Mouse (Mus musculus): ENCODE results near the gene Ube2t.

The Ube2t gene

GRCm38 (mm10) chr1:134995437-134995836 is 33.1 kb downstream of the Ube2t start:
- DNase-seq (ENCODE audit: low read depth, low spot score) = no peak

DNA sequence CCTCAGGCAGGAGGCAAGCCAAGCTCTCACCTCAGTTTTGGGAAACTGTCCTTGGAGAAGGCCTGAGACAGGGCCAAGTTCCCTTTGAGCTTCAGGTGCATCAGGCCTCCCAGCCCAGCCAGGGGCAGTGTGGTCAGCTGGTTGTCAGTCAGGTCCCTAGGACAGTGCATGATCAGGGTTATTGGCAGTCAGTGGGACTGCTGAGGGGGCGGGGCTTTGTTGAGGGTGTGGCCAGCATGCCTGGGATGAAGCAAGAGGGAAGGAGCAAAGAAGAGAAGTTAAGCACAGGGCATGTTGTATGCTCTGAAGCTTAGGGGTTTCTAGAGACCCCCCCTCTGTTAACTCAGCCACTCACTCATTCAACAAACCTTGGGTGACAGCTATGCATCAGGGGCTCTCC is 33.6 kb downstream of the Ube2t start:
- no peak for DNase-seq (ENCODE audit: low read depth, low spot score)

DNA sequence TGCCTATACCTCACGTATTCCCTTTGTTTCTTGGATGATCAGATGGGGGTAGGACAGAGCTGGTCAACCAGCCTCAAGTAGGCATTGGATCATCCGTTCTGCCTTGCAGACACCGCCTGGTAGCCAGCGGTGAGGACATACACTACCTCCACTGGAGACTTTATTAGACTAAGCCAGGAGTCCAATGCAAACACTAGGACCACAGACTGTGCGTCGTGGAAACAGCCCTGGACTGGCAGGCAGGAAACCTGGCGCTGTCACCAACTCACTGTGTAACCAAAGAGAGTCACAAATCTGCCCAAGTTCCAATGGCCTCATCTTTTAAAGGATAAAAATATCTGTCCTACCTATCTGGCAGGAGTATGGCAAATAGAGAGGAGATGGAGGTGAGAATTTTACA is 34.1 kb downstream of the Ube2t start:
- no peak for DNase-seq (ENCODE audit: low read depth, low spot score)

GRCm38 (mm10) chr1:134997568-134997967 is 35.2 kb downstream of the Ube2t start:
- DNase-seq (ENCODE audit: low read depth, low spot score) = no peak

DNA sequence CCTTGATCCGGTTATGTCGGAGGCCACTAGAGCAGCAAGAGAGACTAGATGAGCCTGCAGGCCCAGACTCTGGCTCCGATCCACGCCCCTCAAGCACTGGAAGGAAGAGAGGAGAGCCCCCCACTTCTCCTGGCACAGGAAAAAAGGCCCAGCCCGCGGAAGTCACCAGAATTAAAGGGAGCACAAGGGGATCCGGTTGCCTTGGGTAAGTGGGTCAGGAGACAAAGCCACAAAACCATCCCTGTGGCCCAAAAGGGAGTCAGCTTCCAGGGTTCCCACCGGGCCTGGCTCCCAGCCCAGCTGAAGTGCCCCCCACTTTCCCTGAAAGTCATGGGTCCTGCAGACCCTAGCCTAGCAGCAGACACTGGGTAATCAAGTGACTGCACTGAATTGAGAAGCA is 35.9 kb downstream of the Ube2t start:
- no peak for DNase-seq (ENCODE audit: low read depth, low spot score)

- DNase-seq (ENCODE audit: low read depth, low spot score) = no peak
Measured at GRCm38 (mm10) chr1:135000527-135000926, 38.2 kb downstream of the Ube2t start.

GRCm38 (mm10) chr1:135003346-135003745 is 41.0 kb downstream of the Ube2t start:
- DNase-seq (ENCODE audit: low read depth, low spot score) = no peak

DNA sequence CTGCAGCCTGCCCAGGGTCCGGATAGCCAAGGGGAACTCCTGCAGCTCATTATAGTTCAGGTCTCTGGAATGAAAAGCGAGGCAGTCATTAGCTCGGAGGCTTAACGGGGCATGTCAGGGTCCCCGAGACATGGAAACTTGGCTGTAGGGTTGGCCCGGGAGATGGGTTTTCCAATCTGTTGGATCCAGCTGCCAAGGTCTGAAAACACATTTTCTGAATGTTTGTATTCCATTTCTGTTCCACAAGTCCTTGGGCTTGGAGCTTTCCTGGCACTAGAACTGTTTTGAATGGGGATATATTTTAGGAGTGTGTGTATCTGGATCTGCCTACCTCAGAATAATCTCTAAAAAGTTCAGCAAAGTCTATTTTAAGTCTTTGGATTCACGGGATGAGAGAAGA is 43.3 kb downstream of the Ube2t start:
- DNase-seq (ENCODE audit: low read depth, low spot score) = no peak

- no peak for DNase-seq (ENCODE audit: low read depth, low spot score)
Measured at GRCm38 (mm10) chr1:135009833-135010232, 47.5 kb downstream of the Ube2t start.

GRCm38 (mm10) chr1:135011912-135012311 is 49.5 kb downstream of the Ube2t start:
- DNase-seq (ENCODE audit: low read depth, low spot score) = no peak

DNA sequence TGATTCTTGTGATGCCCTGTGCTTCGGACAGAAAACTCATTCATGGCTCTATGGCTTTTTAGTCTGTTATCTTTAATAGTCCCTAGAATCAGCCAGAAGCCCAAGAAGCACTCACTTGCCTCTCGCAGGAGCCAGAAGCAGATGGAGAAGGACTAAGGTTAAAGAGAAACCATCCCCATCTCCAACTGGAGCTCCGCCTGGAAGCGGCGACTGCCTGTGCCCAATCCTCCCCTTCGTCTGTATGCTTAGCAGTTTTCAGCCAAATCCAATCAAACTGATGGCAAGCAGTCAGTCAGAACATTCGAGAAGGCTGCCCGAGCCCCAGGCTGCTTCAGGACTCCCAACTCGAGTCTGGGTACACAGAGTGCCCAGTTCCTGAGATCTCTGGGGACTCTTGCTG is 50.1 kb downstream of the Ube2t start:
- no peak for DNase-seq (ENCODE audit: low read depth, low spot score)

DNA sequence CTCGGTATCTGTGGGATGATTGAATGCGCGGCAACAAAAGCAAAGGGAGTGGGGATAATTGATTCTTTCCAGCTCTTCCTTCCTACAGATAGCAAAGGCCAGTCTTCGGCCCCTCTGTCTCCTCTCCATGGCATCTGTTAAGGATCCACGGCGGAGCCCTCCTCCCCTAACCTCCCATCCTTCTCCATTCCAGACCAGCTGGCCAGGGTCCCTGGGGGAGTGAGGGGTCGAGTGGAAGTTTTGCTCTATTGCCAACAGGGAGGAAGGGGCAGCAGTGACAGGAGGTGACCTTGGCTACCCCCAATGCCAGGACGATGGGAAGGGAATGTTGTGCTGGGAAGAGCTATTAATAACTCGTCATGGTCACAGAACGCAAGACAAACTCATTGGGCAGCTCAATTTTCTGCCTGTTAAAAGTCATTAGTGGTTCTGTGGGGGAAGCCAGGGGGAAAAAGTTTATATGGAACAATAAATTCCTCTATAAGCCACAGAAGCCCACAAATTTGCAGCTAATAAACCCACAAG is 52.6 kb downstream of the Ube2t start:
- DNase-seq (ENCODE audit: low read depth, low spot score) = no peak

DNA sequence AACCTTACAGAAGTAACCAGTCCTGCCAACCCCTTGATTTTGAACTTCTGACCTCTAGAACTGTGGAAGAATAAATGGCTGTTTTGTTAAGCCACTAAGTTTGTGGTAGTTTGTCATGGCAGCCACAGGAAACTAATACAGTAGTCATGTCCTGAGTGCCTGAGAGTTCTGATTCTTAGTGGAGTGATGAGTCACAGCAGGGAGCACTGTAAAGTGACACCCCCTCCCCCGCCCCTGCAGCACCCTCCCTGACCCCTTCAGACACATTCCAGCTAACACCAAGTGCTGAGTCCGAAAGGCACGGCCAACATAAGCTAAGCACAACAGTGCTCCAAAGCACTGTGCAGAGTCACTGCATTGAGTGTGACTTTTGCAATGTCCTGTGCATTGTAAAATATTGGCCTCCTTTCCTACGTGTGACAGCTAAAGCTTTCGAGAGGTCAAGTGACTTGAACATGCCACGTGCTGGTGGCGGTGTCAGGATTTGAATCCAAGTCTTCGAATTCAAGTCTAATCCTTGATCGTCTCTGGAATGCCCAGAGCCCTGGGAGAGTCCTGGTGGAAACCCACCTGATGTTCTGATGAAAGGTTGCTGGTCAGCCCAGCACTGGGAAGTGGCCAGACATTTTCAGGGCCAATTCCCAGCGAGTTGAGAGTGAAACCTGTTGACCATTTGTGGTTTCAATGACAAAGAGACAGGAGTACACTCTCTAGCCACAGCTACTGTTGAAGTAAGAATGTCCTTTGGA is 54.7 kb downstream of the Ube2t start:
- no peak for DNase-seq (ENCODE audit: low read depth, low spot score)

DNA sequence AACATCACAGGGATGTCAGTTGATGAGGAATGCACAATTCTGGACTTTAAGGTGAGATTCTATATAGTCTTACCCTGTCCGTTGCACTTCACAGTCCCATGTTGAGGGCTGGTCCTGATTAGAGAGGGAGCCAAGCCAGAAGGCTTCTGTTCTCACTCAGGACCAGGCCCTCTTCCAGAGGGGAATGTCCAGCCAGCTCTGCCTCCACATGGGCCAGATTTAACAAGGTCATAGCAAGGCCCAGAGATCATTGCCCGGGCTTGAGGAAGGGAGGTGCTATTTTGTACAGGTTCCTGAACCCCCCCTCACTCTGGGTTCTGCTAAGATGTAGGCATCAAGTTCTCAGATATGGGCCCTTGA is 55.3 kb downstream of the Ube2t start:
- DNase-seq (ENCODE audit: low read depth, low spot score) = no peak

- no peak for DNase-seq (ENCODE audit: low read depth, low spot score)
Measured at GRCm38 (mm10) chr1:135019087-135019774, 56.9 kb downstream of the Ube2t start.

GRCm38 (mm10) chr1:135019775-135020167 is 57.4 kb downstream of the Ube2t start:
- no peak for DNase-seq (ENCODE audit: low read depth, low spot score)

GRCm38 (mm10) chr1:135020281-135020940 is 58.0 kb downstream of the Ube2t start:
- DNase-seq (ENCODE audit: low read depth, low spot score) = no peak

DNA sequence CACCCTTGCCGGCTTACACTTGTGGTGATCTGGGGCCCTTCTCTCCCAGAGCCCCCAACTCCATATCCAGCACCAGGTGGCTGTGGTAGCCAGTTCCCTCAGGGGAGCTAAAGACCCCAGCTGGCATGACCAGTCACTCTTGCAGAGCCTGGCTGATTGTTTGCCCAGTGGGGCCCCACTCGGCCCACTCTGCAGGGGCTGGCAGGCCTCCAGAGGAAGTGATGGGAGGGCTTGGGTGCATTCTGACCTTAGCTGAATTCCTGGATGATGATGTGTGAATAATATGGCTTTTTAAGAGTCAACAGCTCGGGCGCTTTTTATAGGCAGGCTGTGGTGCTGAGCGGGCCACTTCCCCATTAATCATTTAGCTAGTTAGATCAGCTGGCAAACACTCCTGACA is 58.6 kb downstream of the Ube2t start:
- DNase-seq (ENCODE audit: low read depth, low spot score) = no peak

- no peak for DNase-seq (ENCODE audit: low read depth, low spot score)
Measured at GRCm38 (mm10) chr1:135021936-135022335, 59.6 kb downstream of the Ube2t start.

DNA sequence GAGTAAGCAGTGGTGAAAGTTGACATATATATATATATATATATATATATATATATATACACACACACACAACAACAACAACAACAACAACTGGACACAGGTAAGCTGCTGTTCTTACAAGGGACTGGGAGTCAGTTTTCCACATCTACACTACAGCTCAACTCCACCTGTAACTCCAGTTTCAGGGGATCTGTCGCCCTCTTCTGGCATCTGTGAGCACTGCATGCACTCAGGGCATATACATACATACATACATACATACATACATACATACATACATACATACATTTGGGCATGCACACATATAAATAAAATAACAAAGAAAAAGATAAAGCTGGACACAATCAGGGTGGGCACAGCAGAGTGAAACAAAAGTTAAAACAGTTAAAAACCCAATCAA is 61.2 kb downstream of the Ube2t start:
- no peak for DNase-seq (ENCODE audit: low read depth, low spot score)
